Mouse (Mus musculus): ENCODE measurements around the gene Trim50. TPM values are rescaled to one million over a fixed set of nuclear protein-coding genes. Genes with fewer than 3 reads are reported as not detected.
"Not testable (repeated sequence)": the region's sequence is repeated elsewhere in the genome, so short reads cannot be mapped to it uniquely, and the experiment has no call there.

The Trim50 gene
- polyA plus RNA-seq, 1 experiment from 2014 or later = not detected

DNA sequence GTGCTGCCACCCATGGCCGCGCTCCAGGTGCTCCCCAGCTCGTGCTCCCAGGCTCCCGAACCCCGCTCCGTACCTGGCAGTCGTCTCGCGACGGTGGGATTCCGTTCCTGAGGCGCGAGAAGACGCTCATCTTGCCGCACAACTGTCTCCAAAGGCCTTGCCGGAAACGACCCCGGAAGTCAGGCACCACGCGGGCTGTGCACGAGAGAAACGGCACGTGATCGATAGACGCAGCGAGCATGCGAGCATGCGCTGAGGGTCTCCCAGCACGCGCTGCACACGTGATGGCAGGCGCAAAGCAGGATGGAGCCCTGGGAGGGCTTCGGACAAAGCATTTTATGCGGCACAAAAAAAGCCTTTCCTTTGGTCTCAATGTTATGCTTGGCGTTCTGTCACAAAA lies 3.2 kb upstream of the Trim50 start, which contains the start of gene Fkbp6:
Fkbp6 (minus strand) TSS at position 183 of the 400 bp plus-strand sequence.
- no peak within 1 kb of the TSS for H3K4me2 ChIP-seq
- no peaks in the 10 kb centered on the region for H3K4me1 ChIP-seq
- no peaks in the 10 kb centered on the region for H3K9me3 ChIP-seq (replicated peaks)
- H3K9ac ChIP-seq = no peak within 1 kb of the TSS
- peaks cover 11% of the 10 kb centered on the region for H3K27me3 ChIP-seq
- ATAC-seq = no peak
- no peak within 1 kb of the TSS for H3K27ac ChIP-seq
- WGBS = 91% methylated on average over 35 of the region's 35 CpGs
- H3K4me3 ChIP-seq = no peak within 1 kb of the TSS
- H3K36me3 ChIP-seq (ENCODE audit: poor library complexity, severe bottlenecking) = no peaks in the 10 kb centered on the region

GRCm38 (mm10) chr5:135351606-135352005 lies 1.5 kb upstream of the Trim50 start:
- H3K9me3 ChIP-seq (replicated peaks) = no peaks in the 10 kb centered on the region
- no peak overlapping the region for H3K4me3 ChIP-seq
- no peak overlapping the region for H3K27ac ChIP-seq
- no peak overlapping the region for H3K9ac ChIP-seq
- no peaks in the 10 kb centered on the region for H3K36me3 ChIP-seq (ENCODE audit: poor library complexity, severe bottlenecking)
- no peaks in the 10 kb centered on the region for H3K4me1 ChIP-seq
- 86% methylated on average over 13 of the region's 13 CpGs for WGBS
- ATAC-seq = no peak
- peaks cover 11% of the 10 kb centered on the region for H3K27me3 ChIP-seq
- no peak overlapping the region for H3K4me2 ChIP-seq

DNA sequence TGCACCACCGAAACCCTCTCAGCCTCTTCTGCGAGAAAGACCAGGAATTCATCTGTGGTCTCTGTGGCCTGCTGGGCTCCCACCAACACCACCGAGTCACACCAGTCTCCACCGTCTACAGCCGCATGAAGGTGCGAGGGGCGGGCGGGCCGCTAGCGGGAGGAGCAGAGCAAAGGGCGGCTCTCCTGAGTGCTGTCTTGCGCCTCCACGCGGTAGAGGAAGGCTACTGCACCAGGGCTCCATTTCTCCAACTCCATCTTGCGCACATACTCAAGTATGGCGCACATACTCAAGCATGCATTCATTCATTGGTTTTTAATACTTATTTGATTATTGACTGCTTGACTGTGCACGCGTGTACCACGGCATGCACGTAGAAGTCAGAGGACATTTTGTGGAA lies 469 bp downstream of the Trim50 start:
- no peaks in the 10 kb centered on the region for H3K4me1 ChIP-seq
- ATAC-seq = no peak
- peaks cover 4% of the 10 kb centered on the region for H3K9me3 ChIP-seq (replicated peaks)
- H3K4me3 ChIP-seq = no peak overlapping the region
- no peak overlapping the region for H3K27ac ChIP-seq
- no peaks in the 10 kb centered on the region for H3K36me3 ChIP-seq (ENCODE audit: poor library complexity, severe bottlenecking)
- H3K4me2 ChIP-seq = no peak overlapping the region
- WGBS = 16% methylated on average over 20 of the region's 20 CpGs
- H3K9ac ChIP-seq = no peak overlapping the region
- H3K27me3 ChIP-seq = peaks cover 11% of the 10 kb centered on the region

DNA sequence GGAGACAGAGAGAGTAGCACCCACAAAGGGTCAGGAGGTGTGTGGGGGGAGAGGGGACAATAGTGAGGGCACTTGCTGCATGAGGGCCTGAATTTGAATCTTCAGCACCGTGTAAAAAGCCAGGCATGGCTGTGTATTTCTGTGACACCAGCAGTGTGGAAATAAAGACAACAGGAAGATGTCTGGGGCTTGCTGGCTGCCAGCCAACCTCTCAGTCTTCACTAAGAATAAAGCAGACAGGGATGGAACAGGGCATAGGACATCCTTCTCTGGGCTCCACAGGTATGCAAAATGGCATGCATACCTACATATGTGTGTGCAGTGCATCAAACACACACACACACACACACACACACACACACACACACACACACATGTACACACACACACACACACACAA lies 3.0 kb downstream of the Trim50 start:
- peaks cover 4% of the 10 kb centered on the region for H3K9me3 ChIP-seq (replicated peaks)
- no peaks in the 10 kb centered on the region for H3K4me1 ChIP-seq
- H3K4me2 ChIP-seq = no peak overlapping the region
- no peak overlapping the region for H3K9ac ChIP-seq
- WGBS = 59% methylated on average over 1 of the region's 1 CpGs
- H3K36me3 ChIP-seq (ENCODE audit: poor library complexity, severe bottlenecking) = no peaks in the 10 kb centered on the region
- no peak overlapping the region for H3K4me3 ChIP-seq
- peaks cover 11% of the 10 kb centered on the region for H3K27me3 ChIP-seq
- ATAC-seq = no peak
- no peak overlapping the region for H3K27ac ChIP-seq

DNA sequence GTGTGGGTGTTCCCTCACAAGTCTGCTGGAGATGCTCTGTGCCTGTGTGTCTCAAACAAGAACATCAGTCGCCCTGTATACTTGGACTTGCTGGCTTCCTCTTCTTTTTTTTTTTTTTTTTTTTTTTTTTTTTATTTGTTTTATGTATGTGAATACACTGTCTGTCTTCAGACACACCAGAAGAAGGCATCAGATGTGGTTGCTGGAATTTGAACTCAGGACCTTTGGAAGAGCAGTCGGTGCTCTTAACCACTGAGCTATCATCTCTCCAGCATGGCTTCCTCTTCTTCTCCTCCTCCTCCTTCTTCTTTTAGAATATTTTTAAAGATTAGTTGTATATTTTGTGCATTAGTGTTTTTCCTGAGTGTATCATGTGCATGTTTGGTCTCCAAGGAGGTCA lies 4.5 kb downstream of the Trim50 start:
- Histone ChIP-seq H3K4me1 (no peaks in the 10 kb centered on the region), H3K36me3 (ENCODE audit: poor library complexity, severe bottlenecking) (no peaks in the 10 kb centered on the region), H3K9me3 (replicated peaks) (peaks cover 4% of the 10 kb centered on the region), H3K9ac (no peak overlapping the region), H3K4me2 (no peak overlapping the region), H3K4me3 (no peak overlapping the region), H3K27me3 (peaks cover 9% of the 10 kb centered on the region), H3K27ac (no peak overlapping the region)
- ATAC-seq = no peak
- WGBS = 85% methylated on average over 2 of the region's 2 CpGs

GRCm38 (mm10) chr5:135359772-135360171 lies 6.7 kb downstream of the Trim50 start:
- Histone ChIP-seq H3K36me3 (ENCODE audit: poor library complexity, severe bottlenecking) (no peaks in the 10 kb centered on the region), H3K9ac (no peak overlapping the region), H3K4me3 (no peak overlapping the region), H3K4me2 (no peak overlapping the region), H3K27me3 (no peaks in the 10 kb centered on the region), H3K4me1 (no peaks in the 10 kb centered on the region), H3K27ac (no peak overlapping the region), H3K9me3 (replicated peaks) (peaks cover 4% of the 10 kb centered on the region)
- no peak for ATAC-seq
- 93% methylated on average over 2 of the region's 2 CpGs for WGBS

GRCm38 (mm10) chr5:135362572-135362971 lies 9.5 kb downstream of the Trim50 start:
- 91% methylated on average over 3 of the region's 3 CpGs for WGBS
- ATAC-seq = no peak
- Histone ChIP-seq H3K27me3 (peaks cover 7% of the 10 kb centered on the region; the same call in 1 of the 2 replicates), H3K4me2 (no peak overlapping the region), H3K9me3 (replicated peaks) (peaks cover 2% of the 10 kb centered on the region), H3K9ac (no peak overlapping the region), H3K4me3 (no peak overlapping the region), H3K4me1 (no peaks in the 10 kb centered on the region), H3K27ac (no peak overlapping the region), H3K36me3 (ENCODE audit: poor library complexity, severe bottlenecking) (no peaks in the 10 kb centered on the region)

DNA sequence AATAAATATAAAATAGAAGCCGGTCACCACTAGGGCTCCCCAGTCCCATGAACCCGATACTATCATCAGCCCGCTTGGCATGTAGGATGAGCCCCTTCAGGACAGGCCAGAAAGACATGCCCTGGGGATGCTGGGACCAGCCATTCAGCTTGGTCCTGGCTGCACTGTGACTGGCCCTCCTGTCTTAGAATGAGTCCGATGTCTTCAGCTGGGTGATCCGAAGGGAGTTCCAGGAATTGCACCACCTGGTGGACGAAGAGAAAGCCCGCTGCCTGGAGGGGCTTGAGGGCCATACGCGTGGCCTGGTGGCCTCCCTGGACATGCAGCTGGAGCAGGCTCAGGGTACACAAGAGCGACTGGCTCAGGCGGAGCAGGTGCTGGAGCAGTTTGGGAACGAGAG lies 10.4 kb downstream of the Trim50 start:
- Histone ChIP-seq H3K9me3 (replicated peaks) (no peaks in the 10 kb centered on the region), H3K4me1 (0 out of 2 replicates have a peak, but pooled peaks cover 1% of the 10 kb centered on the region), H3K27me3 (peaks cover 7% of the 10 kb centered on the region; the same call in 1 of the 2 replicates), H3K9ac (no peak overlapping the region), H3K4me3 (no peak overlapping the region), H3K27ac (no peak overlapping the region), H3K4me2 (no peak overlapping the region), H3K36me3 (ENCODE audit: poor library complexity, severe bottlenecking) (no peaks in the 10 kb centered on the region)
- WGBS = 24% methylated on average over 12 of the region's 12 CpGs
- no peak for ATAC-seq

DNA sequence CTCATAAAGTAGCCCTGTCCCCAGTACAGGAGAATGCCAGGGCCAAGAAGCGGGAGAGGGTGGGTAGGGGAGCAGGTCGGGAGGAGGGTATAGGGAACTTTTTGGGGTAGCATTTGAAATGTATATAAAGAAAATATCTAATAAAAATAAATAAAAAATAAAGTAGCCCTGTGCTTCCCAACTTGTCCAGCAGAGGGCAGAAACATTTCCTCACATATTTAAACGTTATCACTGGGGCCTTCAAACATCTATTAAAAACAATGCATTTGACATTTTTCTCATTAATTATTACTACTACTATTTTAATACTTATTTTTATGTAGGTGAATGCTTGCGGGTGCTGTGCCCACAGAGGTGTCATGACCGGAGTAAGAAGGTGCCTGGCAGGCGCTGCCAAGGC lies 14.7 kb downstream of the Trim50 start:
- no peak overlapping the region for H3K27ac ChIP-seq
- no peaks in the 10 kb centered on the region for H3K9me3 ChIP-seq (replicated peaks)
- H3K4me1 ChIP-seq = peaks cover 21% of the 10 kb centered on the region
- H3K27me3 ChIP-seq = peaks cover 7% of the 10 kb centered on the region; the same call in 1 of the 2 replicates
- 55% methylated on average over 6 of the region's 6 CpGs for WGBS
- H3K4me3 ChIP-seq = no peak overlapping the region
- H3K9ac ChIP-seq = no peak overlapping the region
- H3K36me3 ChIP-seq (ENCODE audit: poor library complexity, severe bottlenecking) = peaks cover 15% of the 10 kb centered on the region
- ATAC-seq = no peak
- H3K4me2 ChIP-seq = no peak overlapping the region

- Histone ChIP-seq H3K4me2 (no peak overlapping the region), H3K27me3 (peaks cover 7% of the 10 kb centered on the region; the same call in 1 of the 2 replicates)
Measured at GRCm38 (mm10) chr5:135368312-135368711, 15.2 kb downstream of the Trim50 start.

DNA sequence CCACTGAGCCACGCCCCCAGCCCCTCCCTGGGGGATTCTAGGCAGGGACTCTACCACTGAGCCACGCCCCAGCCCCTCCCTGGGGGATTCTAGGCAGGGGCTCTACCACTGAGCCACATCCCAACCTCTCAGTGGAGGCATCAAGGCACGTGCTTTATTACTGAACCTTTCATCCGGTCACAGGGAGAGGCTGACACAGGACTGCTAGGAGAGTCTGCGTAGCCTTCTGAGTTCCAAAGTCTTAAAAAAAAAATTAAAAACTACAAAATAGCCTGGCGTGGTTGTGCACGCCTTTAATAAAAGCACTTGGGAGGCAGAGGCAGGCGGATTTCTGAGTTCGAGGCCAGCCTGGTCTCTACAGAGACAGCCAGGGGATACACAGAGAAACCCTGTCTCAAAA lies 16.1 kb downstream of the Trim50 start:
- not testable (repeated sequence) for H3K9me3 ChIP-seq (replicated peaks); H3K27me3 ChIP-seq; ATAC-seq; H3K27ac ChIP-seq
- Histone ChIP-seq H3K36me3 (ENCODE audit: poor library complexity, severe bottlenecking) (peaks cover 28% of the 10 kb centered on the region), H3K4me3 (peak overlapping the region; percentile 84), H3K4me2 (peak overlapping the region; percentile 88), H3K4me1 (peaks cover 21% of the 10 kb centered on the region), H3K9ac (peak overlapping the region; percentile 93)
- 61% methylated on average over 9 of the region's 9 CpGs for WGBS

More at GRCm38 (mm10) chr5:135368312-135368711, 15.2 kb downstream of the Trim50 start:
- 87% methylated on average over 6 of the region's 6 CpGs for WGBS
- Histone ChIP-seq H3K9me3 (replicated peaks) (no peaks in the 10 kb centered on the region), H3K4me3 (no peak overlapping the region), H3K4me1 (peaks cover 21% of the 10 kb centered on the region), H3K36me3 (ENCODE audit: poor library complexity, severe bottlenecking) (peaks cover 19% of the 10 kb centered on the region), H3K27ac (no peak overlapping the region), H3K9ac (no peak overlapping the region)
- ATAC-seq = no peak

GRCm38 (mm10) chr5:135369787-135370654 lies 16.9 kb downstream of the Trim50 start, which contains the start of gene Nsun5:
TSS of gene Nsun5 (plus strand) at chr5:135369953.
- peak within 1 kb of the TSS; percentile 70; the same call in 1 of the 2 replicates for H3K27ac ChIP-seq

More at GRCm38 (mm10) chr5:135369787-135370654, 16.9 kb downstream of the Trim50 start, which contains the start of gene Nsun5:
- H3K27me3 ChIP-seq = peaks cover 6% of the 10 kb centered on the region; the same call in 1 of the 2 replicates
- H3K9me3 ChIP-seq (replicated peaks) = no peaks in the 10 kb centered on the region
- WGBS = 1% methylated on average over 64 of the region's 64 CpGs
- peaks cover 22% of the 10 kb centered on the region for H3K4me1 ChIP-seq
- peak within 1 kb of the TSS; percentile 84 for H3K4me3 ChIP-seq
- peak within 1 kb of the TSS; percentile 88 for H3K4me2 ChIP-seq
- peak within 1 kb of the TSS; percentile 93 for H3K9ac ChIP-seq
- peaks cover 36% of the 10 kb centered on the region for H3K36me3 ChIP-seq (ENCODE audit: poor library complexity, severe bottlenecking)
- ATAC-seq = peak; percentile 84

Measured in forebrain, embryonic 13.5 days (tissue).